Mouse (Mus musculus) mammary gland, adult 2 months (tissue): ENCODE measurements around the gene Slc31a2. TPM values are rescaled to one million over a fixed set of nuclear protein-coding genes. Genes with fewer than 3 reads are reported as not detected.

ENCODE experiments used
- polyA plus RNA-seq: library from polyadenylated mRNA; depleted of rRNA; stranded (reverse); fragments of >200 nt; gene quantifications from 2 replicates; pipeline ENCODE4 v1.2.3, GENCODE M21; 2012; ENCODE audit warnings: low replicate concordance; rRNA removed

Gene Slc31a2
- 19.1 and 38.9 TPM in 2 replicates for polyA plus RNA-seq

GRCm38 (mm10) chr4:62262276-62262675 lies at the start of gene Slc31a2:
Gene Slc31a2, plus strand, starts transcription at chr4:62262562.

GRCm38 (mm10) chr4:62230769-62231168 lies 31.6 kb upstream of the Slc31a2 start, which contains the start of gene Zfp37:
Gene Zfp37, minus strand, starts transcription at chr4:62231047.

Other genes with a start within 250 kb of the Slc31a2 start
- gene Mup20, start 208.4 kb upstream of the Slc31a2 start, polyA plus RNA-seq, result 0.99 TPM in 1 of 2 replicates, not detected in the other
- gene Mup3, start 175.2 kb upstream of the Slc31a2 start, polyA plus RNA-seq, result 4.4 and 7.5 TPM in 2 replicates
- gene Mup21, start 111.7 kb upstream of the Slc31a2 start, polyA plus RNA-seq, result not detected in 2 replicates
- 0.13 and 0.50 TPM in 2 replicates for gene Zfp37, start 31.5 kb upstream of the Slc31a2 start, polyA plus RNA-seq
- gene Fkbp15, start 98.0 kb downstream of the Slc31a2 start, polyA plus RNA-seq, result 42.8 and 49.2 TPM in 2 replicates
- 9.0 and 21.7 TPM in 2 replicates for gene Slc31a1, start 98.2 kb downstream of the Slc31a2 start, polyA plus RNA-seq
- gene Cdc26, start 146.1 kb downstream of the Slc31a2 start, polyA plus RNA-seq, result 19.6 and 32.2 TPM in 2 replicates
- 9.4 and 14.1 TPM in 2 replicates for gene Prpf4, start 146.2 kb downstream of the Slc31a2 start, polyA plus RNA-seq
- 0.24 and 0.49 TPM in 2 replicates for gene Rnf183, start 172.7 kb downstream of the Slc31a2 start, polyA plus RNA-seq
- gene Wdr31, start 208.3 kb downstream of the Slc31a2 start, polyA plus RNA-seq, result 0.62 and 1.2 TPM in 2 replicates
- gene Bspry, start 217.5 kb downstream of the Slc31a2 start, polyA plus RNA-seq, result 10.6 and 11.3 TPM in 2 replicates
- gene Hdhd3, start 240.9 kb downstream of the Slc31a2 start, polyA plus RNA-seq, result 12.1 and 15.6 TPM in 2 replicates